Mouse (Mus musculus) limb, embryonic 12.5 days (tissue): ENCODE data around the gene Stxbp6. TPM values are rescaled to one million over a fixed set of nuclear protein-coding genes. Genes with fewer than 3 reads are reported as not detected.

Experiments
- ATAC-seq: fragments of 200-750 bp; cut with Nextera tagmentation; 2 replicates; pipeline ENCODE4 v1.8.0; 2017; ENCODE audit warnings: low read depth, moderate TSS enrichment; ENCODE audit not compliant: insufficient number of reproducible peaks, insufficient read depth, low FRiP score, low TSS enrichment
- H3K27ac ChIP-seq: fragments of 300-500 bp; sonication (generic); 2 replicates; pipeline ENCODE4 v1.5.1; 2016; ENCODE audit warnings: mild to moderate bottlenecking, moderate library complexity
- H3K27me3 ChIP-seq: fragments of 300-500 bp; sonication (generic); 2 replicates; pipeline ENCODE4 v1.6.1; 2016; ENCODE audit warnings: mild to moderate bottlenecking, moderate library complexity
- H3K36me3 ChIP-seq: fragments of 300-500 bp; sonication (generic); 2 replicates; pipeline ENCODE4 v1.6.1; 2016; ENCODE audit warnings: mild to moderate bottlenecking, moderate library complexity
- H3K4me1 ChIP-seq: fragments of 300-500 bp; sonication (generic); replicated peaks from 2 replicates; pipeline ENCODE4 v1.6.1; 2016
- H3K4me2 ChIP-seq: fragments of 300-500 bp; sonication (generic); 2 replicates; pipeline ENCODE4 v1.6.1; 2016; ENCODE audit warnings: mild to moderate bottlenecking, moderate library complexity
- H3K4me3 ChIP-seq: fragments of 300-500 bp; sonication (generic); replicated peaks from 2 replicates; pipeline ENCODE4 v1.5.1; 2016; ENCODE audit warnings: mild to moderate bottlenecking
- H3K9ac ChIP-seq: fragments of 300-500 bp; sonication (generic); replicated peaks from 2 replicates; pipeline ENCODE4 v1.6.1; 2016; ENCODE audit warnings: mild to moderate bottlenecking, moderate library complexity
- H3K9me3 ChIP-seq: fragments of 300-500 bp; sonication (generic); 2 replicates; pipeline ENCODE4 v1.6.1; 2016; ENCODE audit warnings: mild to moderate bottlenecking, moderate library complexity
- WGBS: fragments of 180-500 bp; shearing (Covaris S2); methylation state at CpG from one replicate; pipeline ENCODE4 v1.1.7; 2016; 5-methylcytosine and 5-hydroxymethylcytosine counted together
- polyA plus RNA-seq: library from polyadenylated mRNA; unstranded; fragments of >200 nt; fragmentation: Nextera tagmentation; extraction: Ambion mirVana; gene quantifications from 2 replicates; pipeline ENCODE4 v1.2.1, GENCODE M21; 2016

The Stxbp6 gene
- polyA plus RNA-seq, 1 experiment from 2014 or later: 24.6 TPM

DNA sequence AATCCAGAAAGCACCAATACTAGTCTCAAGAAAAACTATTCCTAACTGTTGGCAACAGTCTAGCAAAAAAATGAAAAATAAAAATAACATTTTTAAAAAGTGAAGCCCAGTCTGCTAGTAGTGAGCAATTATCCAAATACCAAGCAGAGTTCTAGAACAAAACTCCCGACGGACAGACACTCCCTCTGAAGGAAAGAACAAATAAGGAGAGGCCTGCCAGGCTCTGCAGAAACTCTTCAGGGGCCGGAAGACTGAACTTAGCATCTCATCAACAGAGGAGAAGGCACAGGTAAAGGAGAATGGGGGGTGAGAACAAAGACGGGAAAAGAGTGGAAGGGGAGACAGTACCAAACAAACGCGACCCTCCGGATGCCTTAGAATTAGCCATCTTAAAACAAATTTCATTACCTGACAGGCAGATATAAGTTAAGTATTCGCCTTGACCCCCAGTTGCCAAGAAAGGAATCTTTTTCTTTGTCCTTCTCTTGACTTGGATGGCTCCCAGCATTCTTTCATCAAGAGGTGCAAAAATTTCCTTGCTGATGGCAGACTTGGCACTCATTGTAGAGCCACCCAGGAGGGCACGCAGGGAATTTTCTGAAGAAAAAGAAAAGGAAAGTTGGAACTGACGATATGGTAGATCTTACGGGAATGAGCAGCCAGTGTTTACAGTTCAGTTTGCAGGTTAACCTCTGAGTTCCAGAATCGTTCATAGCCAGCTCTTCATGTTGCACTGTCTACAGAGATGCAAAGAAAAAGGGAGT lies 55.3 kb downstream of the Stxbp6 start:
- H3K36me3 ChIP-seq: no peaks in the 10 kb centered on the region
- no peaks in the 10 kb centered on the region for H3K27me3 ChIP-seq
- no peaks in the 10 kb centered on the region for H3K9me3 ChIP-seq
- no peaks in the 10 kb centered on the region for H3K4me1 ChIP-seq
- H3K9ac ChIP-seq: no peak overlapping the region
- ATAC-seq: no peak
- no peak overlapping the region for H3K4me2 ChIP-seq
- H3K27ac ChIP-seq: no peak overlapping the region
- no peak overlapping the region for H3K4me3 ChIP-seq
- WGBS: 87% methylated on average over 12 of the region's 12 CpGs

DNA sequence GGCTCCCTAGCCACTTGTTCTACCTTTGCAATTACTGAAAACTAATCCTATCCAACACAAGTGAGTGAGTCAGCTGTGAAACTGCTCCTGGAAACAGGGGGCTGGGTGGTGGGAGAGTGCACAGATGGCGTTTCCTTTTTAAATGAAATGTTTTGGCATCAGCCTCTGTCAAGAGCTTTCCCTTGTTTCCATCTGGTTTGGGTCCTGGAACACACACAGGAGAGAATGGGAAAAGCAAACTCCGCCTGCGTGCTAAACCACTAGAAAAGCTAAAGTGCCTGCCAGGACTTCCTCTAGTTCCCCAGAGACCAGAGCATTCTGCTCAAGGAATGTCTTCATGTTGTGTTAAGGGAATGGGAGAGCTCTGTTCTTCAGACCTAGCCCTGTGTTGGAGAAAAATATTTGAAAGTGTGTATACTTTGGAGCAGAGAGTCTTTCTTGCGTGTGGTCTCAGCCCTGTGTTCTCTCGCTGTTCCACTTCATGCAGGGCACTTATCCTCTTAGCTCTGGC lies 61.2 kb downstream of the Stxbp6 start:
- Histone ChIP-seq H3K9ac (no peak overlapping the region), H3K4me1 (peaks cover 28% of the 10 kb centered on the region), H3K4me2 (no peak overlapping the region), H3K4me3 (no peak overlapping the region), H3K9me3 (no peaks in the 10 kb centered on the region), H3K27ac (peak overlapping the region; percentile 59), H3K36me3 (no peaks in the 10 kb centered on the region), H3K27me3 (no peaks in the 10 kb centered on the region)
- peak; percentile 49; the same call in 1 of the 2 replicates for ATAC-seq
- WGBS: 55% methylated on average over 5 of the region's 5 CpGs

DNA sequence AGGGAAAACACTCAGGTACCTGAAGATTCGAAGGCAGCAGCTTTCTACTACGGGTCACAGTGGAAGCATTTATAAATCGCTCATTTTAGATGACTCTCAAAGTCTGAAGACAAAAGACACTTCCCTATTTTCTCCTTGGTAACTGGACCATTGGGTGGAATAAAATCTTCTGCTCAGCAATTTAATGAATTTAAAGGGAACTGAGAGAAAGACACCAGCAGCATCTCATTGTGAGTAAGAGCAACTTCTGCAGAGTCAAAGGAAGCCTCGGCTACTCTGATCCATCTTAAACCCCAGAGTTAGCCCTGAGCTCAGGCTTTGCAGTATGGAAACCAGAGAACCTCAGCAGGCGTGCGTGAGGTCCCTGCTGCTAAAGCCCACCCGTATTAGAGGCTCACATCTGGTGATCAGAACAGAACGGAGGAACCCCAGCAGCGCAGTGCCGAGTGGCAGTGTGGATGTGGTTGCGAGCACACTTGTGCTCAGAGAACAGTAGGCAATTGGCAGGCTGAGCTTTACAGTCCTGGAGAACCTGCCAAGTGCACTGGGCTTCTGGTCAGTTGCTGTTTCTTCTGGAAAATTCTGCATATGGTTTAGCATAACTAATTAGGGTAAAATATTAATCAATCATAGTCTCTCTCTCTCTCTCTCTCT lies 62.9 kb downstream of the Stxbp6 start:
- Histone ChIP-seq H3K27me3 (no peaks in the 10 kb centered on the region), H3K4me2 (no peak overlapping the region), H3K36me3 (no peaks in the 10 kb centered on the region), H3K9ac (no peak overlapping the region), H3K4me1 (peaks cover 28% of the 10 kb centered on the region), H3K4me3 (no peak overlapping the region), H3K9me3 (no peaks in the 10 kb centered on the region), H3K27ac (0 out of 2 replicates have a peak overlapping the region, but pooled peaks have one; percentile 29)
- 48% methylated on average over 11 of the region's 11 CpGs for WGBS
- ATAC-seq: peak; percentile 71; the same call in 1 of the 2 replicates

DNA sequence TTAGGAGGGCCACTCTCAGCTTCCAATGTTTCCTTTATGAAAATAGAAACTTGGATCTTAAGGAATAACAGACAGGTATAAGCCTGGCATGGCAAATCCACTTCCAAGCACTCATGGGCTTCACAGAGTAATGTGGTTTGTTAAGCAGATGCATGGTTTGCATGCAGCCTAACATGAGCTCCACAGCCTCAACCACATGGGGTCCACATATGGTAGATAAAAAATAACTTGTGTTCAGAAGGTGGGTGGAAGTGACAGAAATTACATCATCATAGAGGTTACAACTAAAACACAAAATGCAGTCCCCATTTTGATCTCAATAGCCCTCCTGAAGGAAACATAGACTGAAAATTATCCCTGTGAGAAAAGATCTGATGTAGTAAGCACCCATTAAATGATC lies 63.5 kb downstream of the Stxbp6 start:
- H3K9ac ChIP-seq: no peak overlapping the region

DNA sequence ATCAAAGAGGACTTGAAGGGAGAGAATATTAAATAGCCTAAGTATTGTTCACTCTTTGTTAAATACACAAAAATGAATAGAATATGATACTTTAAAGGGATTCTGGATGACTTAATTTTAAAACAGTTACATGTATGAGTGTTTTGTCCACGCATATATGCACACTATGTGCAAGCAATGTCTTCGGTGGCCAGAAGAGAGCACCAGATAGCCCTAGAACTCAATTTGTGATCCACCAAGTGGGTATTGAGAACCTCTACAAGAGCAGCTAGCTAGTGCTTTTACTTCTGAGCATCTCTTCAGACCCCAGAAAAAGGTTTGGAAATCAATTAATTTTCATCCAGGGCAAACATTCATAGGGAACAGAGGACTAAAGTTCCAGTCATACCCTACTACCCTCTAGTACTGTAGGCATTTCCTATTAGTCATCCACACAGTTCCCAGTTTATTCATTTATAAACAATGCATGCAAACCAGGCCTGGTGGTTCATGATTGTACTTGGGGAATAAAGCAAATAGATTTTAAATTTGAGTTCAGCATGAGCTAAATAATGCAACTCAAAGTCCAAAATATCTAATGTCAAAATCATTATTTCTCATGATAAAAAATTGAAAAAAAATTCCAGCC lies 64.4 kb downstream of the Stxbp6 start:
- peaks cover 28% of the 10 kb centered on the region for H3K4me1 ChIP-seq
- no peaks in the 10 kb centered on the region for H3K27me3 ChIP-seq
- ATAC-seq: no peak
- H3K27ac ChIP-seq: no peak overlapping the region
- no peak overlapping the region for H3K9ac ChIP-seq
- WGBS: 86% methylated on average over 2 of the region's 2 CpGs
- H3K4me3 ChIP-seq: no peak overlapping the region
- no peak overlapping the region for H3K4me2 ChIP-seq
- no peaks in the 10 kb centered on the region for H3K9me3 ChIP-seq
- no peaks in the 10 kb centered on the region for H3K36me3 ChIP-seq

More for the DNA sequence above, 63.5 kb downstream of the Stxbp6 start:
- Histone ChIP-seq H3K4me1 (peaks cover 28% of the 10 kb centered on the region), H3K36me3 (no peaks in the 10 kb centered on the region), H3K27ac (no peak overlapping the region), H3K9me3 (no peaks in the 10 kb centered on the region), H3K4me3 (no peak overlapping the region), H3K4me2 (no peak overlapping the region), H3K27me3 (no peaks in the 10 kb centered on the region)
- ATAC-seq: no peak

DNA sequence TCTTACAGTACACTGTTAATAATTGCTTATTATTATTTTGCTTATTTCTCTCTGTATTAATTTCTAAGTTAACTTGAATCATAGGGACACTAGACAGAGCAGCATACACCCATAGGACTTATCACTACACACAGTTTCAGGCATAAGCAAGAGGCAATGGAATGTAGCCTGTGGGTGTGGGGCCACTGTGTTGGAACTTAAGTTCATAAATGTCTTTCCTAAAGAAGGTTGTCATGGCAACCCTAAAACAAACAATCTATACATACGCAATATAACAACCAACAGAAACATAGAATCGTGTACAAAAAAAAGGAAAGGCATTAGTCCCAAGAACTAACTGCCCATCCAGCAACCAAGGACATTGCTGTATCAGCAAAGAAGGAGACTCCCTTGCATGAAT lies 67.9 kb downstream of the Stxbp6 start:
- no peak overlapping the region for H3K9ac ChIP-seq
- ATAC-seq: no peak; the same call in 1 of the 2 replicates
- H3K4me1 ChIP-seq: peaks cover 6% of the 10 kb centered on the region
- no peak overlapping the region for H3K4me2 ChIP-seq
- H3K27ac ChIP-seq: no peak overlapping the region
- no peaks in the 10 kb centered on the region for H3K27me3 ChIP-seq
- no peak overlapping the region for H3K4me3 ChIP-seq
- 85% methylated on average over 2 of the region's 2 CpGs for WGBS
- no peaks in the 10 kb centered on the region for H3K9me3 ChIP-seq
- no peaks in the 10 kb centered on the region for H3K36me3 ChIP-seq

DNA sequence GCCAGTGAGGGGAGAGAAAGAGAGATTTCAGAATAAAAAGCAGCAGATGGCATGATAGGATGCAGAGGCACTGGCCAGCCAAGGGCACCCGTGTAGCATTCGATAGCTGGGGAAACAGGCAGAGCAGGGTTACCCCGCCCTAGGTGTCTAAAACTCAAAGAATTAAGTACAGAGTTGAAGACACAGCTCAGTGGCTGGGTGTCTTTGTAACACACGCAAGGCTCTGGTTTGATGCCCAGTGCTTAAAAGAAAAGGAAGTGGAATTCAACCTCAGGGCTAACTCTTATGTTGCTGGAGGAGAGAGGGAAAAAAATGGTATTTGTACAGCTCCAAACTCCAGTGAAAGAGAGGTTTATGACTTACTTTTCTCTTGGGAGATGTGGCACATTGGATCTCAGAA lies 68.5 kb downstream of the Stxbp6 start:
- Histone ChIP-seq H3K27me3 (no peaks in the 10 kb centered on the region), H3K27ac (no peak overlapping the region), H3K4me1 (peaks cover 1% of the 10 kb centered on the region; the same call in 1 of the 2 replicates), H3K36me3 (no peaks in the 10 kb centered on the region), H3K9ac (no peak overlapping the region), H3K4me2 (no peak overlapping the region), H3K4me3 (no peak overlapping the region), H3K9me3 (no peaks in the 10 kb centered on the region)
- ATAC-seq: no peak
- WGBS: 87% methylated on average over 4 of the region's 4 CpGs

DNA sequence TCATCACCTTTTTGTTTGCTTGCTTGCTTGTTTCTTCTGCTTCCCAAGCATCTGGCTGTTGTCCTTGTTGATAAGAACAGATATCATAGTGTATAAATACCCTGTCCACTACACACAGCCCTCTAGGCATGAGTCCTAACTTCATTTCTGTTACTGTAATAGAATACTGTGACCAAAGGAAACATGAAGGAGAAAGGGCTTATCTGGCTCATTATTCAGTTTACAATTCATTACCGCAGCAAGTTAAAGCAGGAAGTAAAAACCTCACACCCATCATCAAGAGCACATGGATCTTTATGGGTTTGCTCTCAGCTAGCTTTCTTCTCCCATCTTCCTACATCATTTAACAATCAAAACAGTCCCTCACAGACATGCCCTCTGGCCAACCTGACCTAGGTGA lies 72.5 kb downstream of the Stxbp6 start:
- Histone ChIP-seq H3K36me3 (no peaks in the 10 kb centered on the region), H3K27me3 (no peaks in the 10 kb centered on the region), H3K4me2 (no peak overlapping the region), H3K9me3 (no peaks in the 10 kb centered on the region), H3K9ac (no peak overlapping the region), H3K27ac (no peak overlapping the region), H3K4me1 (no peaks in the 10 kb centered on the region), H3K4me3 (no peak overlapping the region)
- no peak for ATAC-seq
- 63% methylated on average over 1 of the region's 1 CpGs for WGBS

DNA sequence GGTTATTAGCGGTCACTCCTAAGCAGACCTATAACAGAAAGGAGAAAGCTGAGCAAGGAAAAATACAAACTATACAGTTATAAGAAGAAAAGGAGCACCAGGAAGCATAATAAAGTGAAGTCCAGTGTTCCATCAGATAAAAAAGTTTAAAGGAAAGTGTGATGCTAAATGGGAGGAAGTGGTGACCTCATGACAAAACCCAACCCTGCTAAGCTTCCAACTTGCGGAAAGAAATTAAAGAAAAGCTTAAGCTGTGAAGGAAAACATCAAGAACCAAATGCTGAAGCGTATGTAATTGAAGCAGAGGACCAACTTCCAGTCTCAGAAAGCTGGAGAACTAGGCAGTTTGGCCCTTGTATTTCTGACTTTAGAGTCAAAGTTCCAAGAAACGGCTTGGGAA lies 77.1 kb downstream of the Stxbp6 start:
- no peaks in the 10 kb centered on the region for H3K9me3 ChIP-seq
- H3K27me3 ChIP-seq: no peaks in the 10 kb centered on the region
- no peaks in the 10 kb centered on the region for H3K36me3 ChIP-seq
- H3K4me2 ChIP-seq: no peak overlapping the region
- ATAC-seq: no peak
- H3K9ac ChIP-seq: no peak overlapping the region
- WGBS: 89% methylated on average over 4 of the region's 4 CpGs
- no peak overlapping the region for H3K4me3 ChIP-seq
- H3K27ac ChIP-seq: no peak overlapping the region
- H3K4me1 ChIP-seq: no peaks in the 10 kb centered on the region

DNA sequence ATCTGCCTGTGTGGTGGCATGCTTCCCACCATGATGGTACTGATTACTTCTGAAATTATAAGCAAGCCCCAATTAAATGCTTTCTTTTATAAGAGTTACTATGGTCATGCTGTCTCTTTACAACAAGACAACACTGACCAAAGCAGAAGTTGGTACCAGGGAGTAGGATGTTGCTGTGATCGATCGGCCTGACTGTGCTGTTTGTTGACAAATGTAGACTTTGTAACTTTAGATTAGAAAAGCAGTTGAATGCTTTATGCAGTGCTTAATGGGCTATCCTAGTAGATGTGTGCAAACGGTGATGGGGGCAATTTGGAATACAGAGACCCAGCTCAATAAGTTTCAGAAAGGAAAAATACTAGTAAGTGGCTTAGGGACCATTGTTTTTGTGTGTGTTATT lies 77.6 kb downstream of the Stxbp6 start:
- Histone ChIP-seq H3K27ac (no peak overlapping the region), H3K4me3 (no peak overlapping the region), H3K9me3 (no peaks in the 10 kb centered on the region), H3K4me2 (no peak overlapping the region), H3K4me1 (no peaks in the 10 kb centered on the region), H3K9ac (no peak overlapping the region), H3K27me3 (no peaks in the 10 kb centered on the region), H3K36me3 (no peaks in the 10 kb centered on the region)
- ATAC-seq: no peak
- WGBS: 93% methylated on average over 3 of the region's 3 CpGs

DNA sequence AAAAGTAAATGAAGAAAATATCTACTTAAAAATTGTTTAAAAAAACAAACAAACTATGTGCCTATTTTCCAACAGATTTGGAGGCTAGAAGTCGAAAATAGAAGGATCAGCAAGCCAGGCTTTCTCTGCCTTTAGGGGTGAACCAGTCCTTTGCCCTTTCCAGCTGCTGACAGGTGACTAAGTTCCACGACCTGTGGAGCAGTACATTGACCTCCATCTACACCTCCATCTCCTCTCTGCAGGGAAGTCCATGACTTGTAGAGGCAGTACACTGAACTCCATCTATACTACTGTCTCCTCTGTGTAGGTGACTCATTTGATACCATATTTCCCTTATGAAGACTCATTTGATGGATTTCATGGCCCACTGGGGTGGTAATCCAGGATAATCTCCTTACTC lies 78.2 kb downstream of the Stxbp6 start:
- Histone ChIP-seq H3K27ac (no peak overlapping the region), H3K27me3 (no peaks in the 10 kb centered on the region), H3K4me1 (no peaks in the 10 kb centered on the region), H3K36me3 (no peaks in the 10 kb centered on the region), H3K9me3 (no peaks in the 10 kb centered on the region), H3K4me2 (no peak overlapping the region), H3K4me3 (no peak overlapping the region), H3K9ac (no peak overlapping the region)
- no peak for ATAC-seq
- WGBS: 76% methylated on average over 2 of the region's 2 CpGs
